In the genomic region with DNA sequence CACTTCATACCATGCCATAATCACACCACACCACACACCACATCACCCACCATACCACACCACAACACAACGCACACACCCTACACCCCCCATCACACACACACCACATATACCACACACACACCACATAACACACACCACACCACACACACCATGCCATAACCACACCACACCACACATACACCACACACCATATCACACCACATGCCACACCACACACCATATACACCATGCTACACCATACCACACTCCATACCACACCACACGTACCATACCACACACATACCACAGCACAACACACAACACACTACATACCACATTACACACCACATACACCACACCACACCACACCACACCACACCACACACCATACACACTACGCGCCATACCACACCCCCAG, we compare ENCODE assay signal across 12 mouse cellular contexts.
"Had no signal": no experiment of that assay in that cellular context is flagged by ENCODE, and none has a peak within 500 bp of the region (broad histone marks: within the 10 kb centered on the region; RNA-seq: fewer than 3 reads in every experiment).

No protein-coding gene starts in this region.

- H3K36me3 ChIP-seq: intestine, embryonic 15.5 days; neural tube, embryonic 12.5 days had no signal

- H3K9ac ChIP-seq: intestine, embryonic 15.5 days; liver, embryonic 14.5 days; neural tube, embryonic 12.5 days had no signal

- H3K9me3 ChIP-seq: intestine, embryonic 15.5 days; neural tube, embryonic 12.5 days had no signal

- DNase-seq: kidney, adult 18-20 months; kidney, postnatal 10 days; lung, adult 18-20 months; lung, postnatal 4 days; retina, postnatal 1 day; right cerebral cortex, postnatal 4 days; spleen, adult 18-20 months; thymus, adult 18-20 months had no signal

- ATAC-seq: intestine, embryonic 15.5 days; lung, postnatal 0 days had no signal

- H3K4me3 ChIP-seq: intestine, embryonic 15.5 days; neural tube, embryonic 12.5 days had no signal

- H3K27ac ChIP-seq: intestine, embryonic 15.5 days; liver, embryonic 14.5 days; neural tube, embryonic 12.5 days had no signal

- H3K4me1 ChIP-seq: intestine, embryonic 15.5 days; neural tube, embryonic 12.5 days had no signal

- H3K27me3 ChIP-seq: intestine, embryonic 15.5 days; neural tube, embryonic 12.5 days had no signal

- H3K4me2 ChIP-seq: intestine, embryonic 15.5 days; neural tube, embryonic 12.5 days had no signal
